Mouse (Mus musculus) retina, postnatal 7 days (tissue): ENCODE results near the gene Mto1.

Experiments used
- DNase-seq: peaks from one replicate; pipeline ENCODE4 v3.0.0-alpha.2; 2012; ENCODE audit warnings: low read depth, low spot score

Gene Mto1

GRCm38 (mm10) chr9:78447973-78448873 lies at the start of gene Mto1, which contains the start of gene Gm17324:
TSS of gene Mto1 (plus strand) at chr9:78448208.
TSS of gene Gm17324 (minus strand) at chr9:78448786.
- peak; percentile 91 for DNase-seq

- no peak for DNase-seq
Observed at GRCm38 (mm10) chr9:78400570-78400969, 47.4 kb upstream of the Mto1 start.

DNA sequence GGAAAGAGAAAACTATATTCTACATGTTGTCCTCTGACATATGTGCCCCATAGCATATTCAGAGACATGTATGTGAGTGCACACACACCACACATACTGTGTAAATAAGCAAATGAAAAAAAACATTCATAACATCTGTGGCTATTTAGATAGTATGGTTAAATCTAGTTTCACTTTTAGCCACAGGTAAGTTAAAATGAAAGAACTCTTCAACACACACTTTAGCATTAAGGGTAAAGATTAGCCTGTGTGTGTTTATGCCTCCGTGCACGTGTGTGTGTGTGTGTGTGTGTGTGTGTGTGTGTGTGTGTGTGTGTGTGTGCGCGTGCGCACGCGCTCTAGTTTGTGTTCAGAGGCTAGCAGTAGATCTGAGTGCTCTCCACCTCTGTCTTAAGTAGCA lies 46.4 kb upstream of the Mto1 start:
- DNase-seq: no peak

DNA sequence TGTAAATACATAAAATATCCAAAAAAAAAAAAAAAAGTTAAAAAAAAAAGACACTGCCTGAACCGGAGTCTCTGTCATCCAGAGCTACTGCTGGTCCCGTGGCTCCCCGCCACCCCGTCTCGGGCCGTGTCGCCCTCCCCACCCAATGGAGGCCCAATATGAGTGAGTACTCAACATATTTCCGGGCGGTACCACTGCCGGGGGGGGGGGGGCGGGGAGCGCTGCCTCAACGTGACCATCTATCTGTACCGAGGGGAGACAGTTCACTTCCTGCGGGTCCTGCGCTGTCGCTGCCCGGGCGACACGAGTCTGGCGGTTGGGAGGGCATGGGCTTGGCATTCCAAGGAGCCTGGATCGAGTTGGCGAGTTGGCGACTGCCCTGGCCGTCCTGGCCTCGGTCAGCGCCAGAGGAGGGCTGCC lies 20.6 kb upstream of the Mto1 start:
- DNase-seq: no peak

DNA sequence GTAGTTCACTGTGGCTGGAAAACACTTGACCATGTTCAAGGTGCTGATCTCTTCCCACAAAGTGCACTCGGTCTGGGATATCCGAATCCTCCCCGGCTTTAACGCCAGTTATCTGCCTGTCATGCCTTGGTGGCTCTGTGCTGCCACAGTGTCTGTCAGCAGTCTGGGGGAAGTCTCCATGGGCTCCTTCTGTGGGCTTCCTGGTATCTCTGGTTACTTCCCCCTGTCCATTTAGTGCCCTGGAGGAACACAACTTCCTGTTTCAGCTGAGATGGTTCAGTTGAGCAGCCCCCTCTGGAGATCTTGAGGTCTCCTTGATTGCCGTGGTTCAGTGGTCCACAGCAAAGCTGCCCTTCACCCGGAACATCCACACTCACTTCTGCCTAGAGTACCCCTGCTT lies 19.8 kb upstream of the Mto1 start:
- no peak for DNase-seq

GRCm38 (mm10) chr9:78428870-78429432 lies 19.1 kb upstream of the Mto1 start:
- no peak for DNase-seq

DNA sequence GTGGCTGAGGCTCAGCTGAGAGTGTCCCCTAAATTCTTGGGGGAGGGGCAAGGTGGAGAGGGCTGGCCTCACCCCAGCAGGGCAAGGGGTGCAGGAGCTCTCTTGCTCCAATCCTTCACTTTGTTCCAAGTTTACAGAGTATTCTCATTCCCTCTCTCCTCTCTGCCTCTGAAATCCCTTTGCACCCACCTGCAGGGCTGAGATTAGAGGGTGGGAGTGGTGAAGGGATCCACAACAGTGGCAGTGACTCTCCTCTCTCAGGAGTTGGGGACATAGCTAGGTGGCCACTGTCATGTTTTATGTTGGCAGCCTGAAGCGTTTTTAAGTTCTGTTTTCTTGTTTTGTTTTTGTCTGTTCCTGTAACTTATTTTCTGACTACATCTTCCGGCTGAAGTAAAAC lies 18.5 kb upstream of the Mto1 start:
- DNase-seq: no peak

DNA sequence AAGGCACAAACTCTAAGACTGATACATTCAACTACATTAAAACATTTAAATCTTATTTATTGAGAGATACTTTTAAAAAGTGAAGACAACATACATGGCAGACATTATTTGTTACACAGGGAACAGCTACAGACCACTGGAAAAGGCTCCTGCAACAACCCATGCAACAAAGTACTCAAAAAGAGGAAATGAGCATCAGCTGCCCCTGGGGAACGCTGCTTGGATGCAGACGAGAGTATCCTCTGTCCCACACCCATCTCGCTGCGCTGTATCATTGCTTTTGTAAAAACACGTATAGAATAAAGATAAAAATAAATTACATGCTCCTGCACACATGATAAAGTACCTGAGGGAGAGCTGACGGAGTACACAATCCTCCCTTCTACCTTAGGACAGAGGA lies 17.5 kb upstream of the Mto1 start:
- DNase-seq: no peak

GRCm38 (mm10) chr9:78432471-78432870 lies 15.5 kb upstream of the Mto1 start:
- DNase-seq: no peak

GRCm38 (mm10) chr9:78439426-78439825 lies 8.6 kb upstream of the Mto1 start:
- no peak for DNase-seq

GRCm38 (mm10) chr9:78442237-78442578 lies 5.8 kb upstream of the Mto1 start:
- DNase-seq: no peak

- DNase-seq: no peak
Observed at GRCm38 (mm10) chr9:78442579-78443392, 5.2 kb upstream of the Mto1 start, which contains the start of gene Cgas. TSS of gene Cgas (minus strand) at chr9:78443237.

GRCm38 (mm10) chr9:78447606-78447972 lies 419 bp upstream of the Mto1 start:
- DNase-seq: no peak

DNA sequence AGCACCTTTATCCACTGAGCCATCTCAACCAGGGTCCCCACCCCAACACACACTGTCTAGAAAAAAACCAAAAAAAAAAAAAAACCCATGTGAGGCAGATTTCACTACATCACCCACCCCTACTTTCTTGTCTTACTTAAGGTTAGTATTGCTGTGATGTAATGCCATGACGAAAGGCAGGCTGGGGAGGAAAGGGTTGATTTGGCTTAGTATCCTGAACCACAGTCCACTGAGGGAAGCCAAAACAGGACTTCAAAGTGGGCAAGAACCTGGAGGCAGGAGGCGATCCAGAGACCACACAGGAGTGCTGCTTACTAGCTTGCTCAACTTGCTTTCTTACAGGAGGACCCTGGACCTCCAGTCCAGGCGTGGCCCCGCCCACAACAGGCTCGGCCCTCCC lies 2.4 kb downstream of the Mto1 start:
- DNase-seq: no peak

DNA sequence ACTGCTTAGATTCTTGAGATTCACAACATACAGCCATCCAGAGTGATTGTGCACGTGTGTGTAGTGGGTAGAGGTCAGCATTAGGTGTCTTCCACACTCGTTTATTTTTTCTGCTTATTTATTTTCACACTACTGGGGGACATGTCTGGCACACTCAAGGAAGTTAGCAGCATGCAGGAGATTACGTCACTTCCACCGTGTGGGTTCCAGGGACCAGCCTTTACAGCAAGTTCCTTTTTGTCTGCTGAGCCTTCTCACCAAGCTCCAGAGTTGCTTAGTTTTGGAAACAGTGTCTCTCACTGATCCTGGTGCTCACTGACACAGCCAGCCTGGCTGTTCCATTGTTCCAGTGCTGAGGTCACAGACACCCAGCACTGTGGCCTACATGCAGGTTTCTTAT lies 3.4 kb downstream of the Mto1 start:
- no peak for DNase-seq

GRCm38 (mm10) chr9:78457026-78457425 lies 9.0 kb downstream of the Mto1 start:
- DNase-seq: no peak

GRCm38 (mm10) chr9:78463337-78463736 lies 15.3 kb downstream of the Mto1 start:
- DNase-seq: no peak

- DNase-seq: no peak
Observed at GRCm38 (mm10) chr9:78465725-78466124, 17.7 kb downstream of the Mto1 start.

GRCm38 (mm10) chr9:78473588-78473987 lies 25.6 kb downstream of the Mto1 start:
- no peak for DNase-seq

GRCm38 (mm10) chr9:78474270-78474669 lies 26.3 kb downstream of the Mto1 start:
- DNase-seq: no peak

- DNase-seq: no peak
Observed at GRCm38 (mm10) chr9:78474771-78475382, 26.9 kb downstream of the Mto1 start.

- DNase-seq: no peak
Observed at GRCm38 (mm10) chr9:78475383-78475780, 27.4 kb downstream of the Mto1 start.
